Mouse (Mus musculus) heart, postnatal 0 days (tissue): Measurements from ENCODE around the gene Gm11983. TPM values are rescaled to one million over a fixed set of nuclear protein-coding genes. Genes with fewer than 3 reads are reported as not detected.

Source experiments
- ATAC-seq: fragments of 200-750 bp; cut with Nextera tagmentation; 2 replicates; pipeline ENCODE4 v1.8.0; 2017; ENCODE audit warnings: low read depth, moderate number of reproducible peaks, moderate library complexity; ENCODE audit not compliant: insufficient read depth
- DNase-seq: peaks from one replicate; pipeline ENCODE4 v3.0.0-alpha.2; 2016; ENCODE audit warnings: low spot score
- H3K27ac ChIP-seq: fragments of 300-500 bp; sonication (generic); 2 replicates; pipeline ENCODE4 v1.5.1; 2014; ENCODE audit warnings: low read depth, mild to moderate bottlenecking
- H3K27me3 ChIP-seq: fragments of 300-500 bp; sonication (generic); 2 replicates; pipeline ENCODE4 v1.6.1; 2014; ENCODE audit warnings: low read length, mixed read lengths; ENCODE audit not compliant: control insufficient read depth, insufficient read depth
- H3K36me3 ChIP-seq: fragments of 300-500 bp; sonication (generic); replicated peaks from 2 replicates; pipeline ENCODE4 v1.6.1; 2014; ENCODE audit warnings: low read length, mixed read lengths; ENCODE audit not compliant: control insufficient read depth, insufficient read depth
- H3K4me1 ChIP-seq: fragments of 300-500 bp; sonication (generic); 2 replicates; pipeline ENCODE4 v1.6.1; 2014; ENCODE audit warnings: antibody characterized with exemption; ENCODE audit not compliant: control insufficient read depth, insufficient read depth
- H3K4me2 ChIP-seq: fragments of 300-500 bp; sonication (generic); 2 replicates; pipeline ENCODE4 v1.6.1; 2014; ENCODE audit warnings: low read depth, mild to moderate bottlenecking, low read length, moderate library complexity
- H3K4me3 ChIP-seq: fragments of 300-500 bp; sonication (generic); 2 replicates; pipeline ENCODE4 v1.5.1; 2014; ENCODE audit warnings: low read depth, low read length
- H3K9ac ChIP-seq: fragments of 300-500 bp; sonication (generic); replicated peaks from 2 replicates; pipeline ENCODE4 v1.6.1; 2014; ENCODE audit warnings: low read depth, low read length, mixed read lengths
- H3K9me3 ChIP-seq: fragments of 300-500 bp; sonication (generic); replicated peaks from 2 replicates; pipeline ENCODE4 v1.6.1; 2016; ENCODE audit warnings: low read length; ENCODE audit not compliant: control insufficient read depth
- CTCF ChIP-seq: IDR thresholded peaks from 2 replicates; pipeline ENCODE4 v1.5.1; 2016; ENCODE audit warnings: antibody characterized with exemption, control low read depth, low read depth
- EP300 ChIP-seq: IDR thresholded peaks from 2 replicates; pipeline ENCODE4 v1.6.1; 2016; ENCODE audit warnings: antibody characterized with exemption, low read depth
- WGBS: fragments of 180-500 bp; shearing (Covaris S2); extraction: QIAGEN DNeasy Blood & Tissue Kit; methylation state at CpG from one replicate; pipeline ENCODE4 v1.1.7; 2014; 5-methylcytosine and 5-hydroxymethylcytosine counted together
- polyA plus RNA-seq: library from polyadenylated mRNA; unstranded; fragments of >200 nt; fragmentation: Nextera tagmentation; extraction: Ambion mirVana; gene quantifications from 2 replicates; pipeline ENCODE4 v1.2.1, GENCODE M21; 2015
- total RNA-seq: library from RNA; depleted of rRNA; stranded (reverse); fragments of >200 nt; gene quantifications from 2 replicates; pipeline ENCODE4 v1.2.3, GENCODE M21; 2014; ENCODE audit warnings: low replicate concordance

Gene Gm11983
- total and polyA plus RNA-seq, 2 experiments from 2014 or later = not detected

- Histone ChIP-seq H3K27me3 (no peaks in the 10 kb centered on the region), H3K9ac (no peak overlapping the region), H3K36me3 (no peaks in the 10 kb centered on the region), H3K4me3 (no peak overlapping the region), H3K4me1 (no peaks in the 10 kb centered on the region), H3K27ac (no peak overlapping the region), H3K4me2 (no peak overlapping the region), H3K9me3 (no peaks in the 10 kb centered on the region)
- no peak for DNase-seq
- ATAC-seq = no peak
- 82% methylated on average over 5 of the region's 5 CpGs for WGBS
- TF ChIP-seq EP300 (no peak), CTCF (no peak)
Measured at GRCm38 (mm10) chr11:6842160-6842559, 4.7 kb upstream of the Gm11983 start.

- 71% methylated on average over 3 of the region's 3 CpGs for WGBS
- H3K9me3 ChIP-seq = no peaks in the 10 kb centered on the region
- H3K9ac ChIP-seq = no peak overlapping the region
- DNase-seq (no peak), ATAC-seq (no peak)
- H3K4me2 ChIP-seq = no peak overlapping the region
- H3K27me3 ChIP-seq = no peaks in the 10 kb centered on the region
- H3K27ac ChIP-seq = no peak overlapping the region
- TF ChIP-seq CTCF = no peak
- TF ChIP-seq EP300 = no peak
- no peaks in the 10 kb centered on the region for H3K36me3 ChIP-seq
- no peak overlapping the region for H3K4me3 ChIP-seq
- H3K4me1 ChIP-seq = no peaks in the 10 kb centered on the region
Measured at GRCm38 (mm10) chr11:6840775-6841174, 3.3 kb upstream of the Gm11983 start.

- DNase-seq (no peak), ATAC-seq (no peak)
- Histone ChIP-seq H3K4me3 (no peak overlapping the region), H3K9me3 (no peaks in the 10 kb centered on the region), H3K36me3 (no peaks in the 10 kb centered on the region), H3K27me3 (no peaks in the 10 kb centered on the region), H3K4me1 (no peaks in the 10 kb centered on the region), H3K4me2 (no peak overlapping the region), H3K9ac (no peak overlapping the region), H3K27ac (no peak overlapping the region)
- WGBS = 61% methylated on average over 13 of the region's 13 CpGs
- TF ChIP-seq EP300 (no peak), CTCF (no peak)
Measured at GRCm38 (mm10) chr11:6834636-6835035, 2.8 kb downstream of the Gm11983 start.

GRCm38 (mm10) chr11:6833731-6834130 lies 3.7 kb downstream of the Gm11983 start:
- H3K36me3 ChIP-seq = no peaks in the 10 kb centered on the region
- H3K9ac ChIP-seq = no peak overlapping the region
- 89% methylated on average over 9 of the region's 9 CpGs for WGBS
- H3K4me3 ChIP-seq = no peak overlapping the region
- no peaks in the 10 kb centered on the region for H3K4me1 ChIP-seq
- H3K27ac ChIP-seq = no peak overlapping the region
- DNase-seq = no peak
- H3K27me3 ChIP-seq = no peaks in the 10 kb centered on the region
- no peak for TF ChIP-seq EP300
- no peak for TF ChIP-seq CTCF
- H3K9me3 ChIP-seq = no peaks in the 10 kb centered on the region
- no peak overlapping the region for H3K4me2 ChIP-seq
- ATAC-seq = no peak

- DNase-seq (no peak), ATAC-seq (no peak)
- Histone ChIP-seq H3K27me3 (no peaks in the 10 kb centered on the region), H3K36me3 (no peaks in the 10 kb centered on the region), H3K4me3 (no peak overlapping the region), H3K9ac (no peak overlapping the region), H3K4me2 (no peak overlapping the region), H3K9me3 (no peaks in the 10 kb centered on the region), H3K27ac (no peak overlapping the region), H3K4me1 (no peaks in the 10 kb centered on the region)
- TF ChIP-seq EP300 = no peak
- no peak for TF ChIP-seq CTCF
- 41% methylated on average over 9 of the region's 9 CpGs for WGBS
Measured at GRCm38 (mm10) chr11:6831931-6832330, 5.5 kb downstream of the Gm11983 start.

GRCm38 (mm10) chr11:6828196-6828595 lies 9.3 kb downstream of the Gm11983 start:
- no peak for DNase-seq
- TF ChIP-seq EP300 (no peak), CTCF (no peak)
- Histone ChIP-seq H3K4me3 (no peak overlapping the region), H3K36me3 (no peaks in the 10 kb centered on the region), H3K4me1 (no peaks in the 10 kb centered on the region), H3K9ac (no peak overlapping the region), H3K27ac (no peak overlapping the region), H3K9me3 (no peaks in the 10 kb centered on the region), H3K27me3 (no peaks in the 10 kb centered on the region), H3K4me2 (no peak overlapping the region)
- ATAC-seq = no peak
- WGBS = 56% methylated on average over 5 of the region's 5 CpGs
